ENCODE assay signal across 18 mouse cellular contexts in the genomic region with DNA sequence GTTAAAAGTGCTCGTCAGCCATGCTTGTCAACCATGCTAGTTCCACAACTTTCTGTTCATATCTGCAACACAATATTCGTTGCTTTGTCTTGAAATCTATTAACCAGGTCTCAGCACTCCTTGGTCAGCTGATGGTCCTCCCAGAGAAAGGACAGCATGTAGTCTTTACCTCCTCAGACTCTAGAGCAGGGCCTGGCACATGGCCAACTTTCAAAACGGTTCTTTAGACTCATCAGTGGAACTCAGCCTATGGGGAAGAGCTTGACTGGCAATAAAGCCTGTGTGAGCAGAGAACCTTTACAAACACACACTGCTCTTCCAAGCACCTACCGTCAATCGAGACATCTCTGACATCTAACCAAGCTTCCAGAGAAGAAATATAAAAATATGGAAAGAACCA. TPM values are rescaled to one million over a fixed set of nuclear protein-coding genes. Genes with fewer than 3 reads are reported as not detected.
DNase-seq lines count a peak whose midpoint lies in the region; ATAC-seq and TF ChIP-seq lines count a peak whose summit lies in the region.
"Had no signal": no experiment of that assay in that cellular context is flagged by ENCODE, and none has a peak within 500 bp of the region (broad histone marks: within the 10 kb centered on the region; RNA-seq: fewer than 3 reads in every experiment).

No protein-coding gene starts in this region.

- no peak overlapping the region for H3K4me2 ChIP-seq in liver, postnatal 0 days (ENCODE audit: low read depth, low read length)
- no peak overlapping the region for H3K4me2 ChIP-seq in liver, embryonic 12.5 days
- H3K4me2 ChIP-seq: embryonic facial prominence, embryonic 12.5 days; heart, embryonic 13.5 days; hindbrain, embryonic 12.5 days; limb, embryonic 12.5 days; lung, embryonic 15.5 days had no signal

- peaks cover 11% of the 10 kb centered on the region; the same call in 1 of the 2 replicates for H3K4me1 ChIP-seq in liver, postnatal 0 days (ENCODE audit: insufficient read depth)
- H3K4me1 ChIP-seq in liver, embryonic 12.5 days, result peaks cover 17% of the 10 kb centered on the region

- no peaks in the 10 kb centered on the region for H3K27me3 ChIP-seq in liver, postnatal 0 days (ENCODE audit: insufficient read depth, low read length)
- no peaks in the 10 kb centered on the region for H3K27me3 ChIP-seq in liver, embryonic 12.5 days (replicated peaks)
- H3K27me3 ChIP-seq: embryonic facial prominence, embryonic 12.5 days; heart, embryonic 13.5 days; hindbrain, embryonic 12.5 days; limb, embryonic 12.5 days; lung, embryonic 15.5 days had no signal

- no peak for ATAC-seq in liver, postnatal 0 days
- no peak for ATAC-seq in liver, embryonic 12.5 days
- ATAC-seq: intestine, postnatal 0 days had no signal

- DNase-seq in adrenal gland, postnatal 14 days, result peak; percentile 26
- DNase-seq in adrenal gland, adult 2 months, result no peak
- DNase-seq in heart, adult 18-20 months, result peak; percentile 9 to 26
- no peak for DNase-seq in heart, adult 9 months (ENCODE audit: low spot score in 2 of 2)
- DNase-seq in liver, postnatal 0 days, result peak; percentile 27
- DNase-seq in A20 (ENCODE audit: low read depth, low spot score), result peak; percentile 31
- no peak for DNase-seq in thymus, postnatal 10 days (ENCODE audit: low spot score in 2 of 2)
- DNase-seq: thymus, adult 18-20 months had no signal

- TF ChIP-seq EP300 in liver, postnatal 0 days (IDR thresholded peaks at IDR 0.05; ENCODE audit: low read depth), result no peak

- H3K36me3 ChIP-seq in liver, postnatal 0 days (replicated peaks; ENCODE audit: insufficient read depth, low read length), result no peaks in the 10 kb centered on the region
- no peaks in the 10 kb centered on the region for H3K36me3 ChIP-seq in liver, embryonic 12.5 days
- H3K36me3 ChIP-seq: embryonic facial prominence, embryonic 12.5 days; forebrain, embryonic 10.5 days; hindbrain, embryonic 12.5 days; limb, embryonic 12.5 days; lung, embryonic 15.5 days had no signal

- no peak overlapping the region for H3K9ac ChIP-seq in liver, postnatal 0 days (replicated peaks)
- H3K9ac ChIP-seq in liver, embryonic 12.5 days, result no peak overlapping the region
- H3K9ac ChIP-seq: embryonic facial prominence, embryonic 12.5 days; heart, embryonic 13.5 days; hindbrain, embryonic 12.5 days; limb, embryonic 12.5 days; lung, embryonic 15.5 days had no signal

- WGBS in liver, postnatal 0 days (ENCODE audit: insufficient replicate concordance), result 66% methylated on average over 5 of the region's 5 CpGs
- WGBS in liver, embryonic 12.5 days (ENCODE audit: insufficient replicate concordance), result 72% methylated on average over 5 of the region's 5 CpGs

- H3K9me3 ChIP-seq in liver, postnatal 0 days (ENCODE audit: low read length), result no peaks in the 10 kb centered on the region
- H3K9me3 ChIP-seq in liver, embryonic 12.5 days (replicated peaks), result no peaks in the 10 kb centered on the region
- H3K9me3 ChIP-seq: embryonic facial prominence, embryonic 12.5 days; forebrain, embryonic 10.5 days; heart, embryonic 13.5 days; hindbrain, embryonic 12.5 days; limb, embryonic 12.5 days; lung, embryonic 15.5 days had no signal

- H3K4me3 ChIP-seq in liver, postnatal 0 days (ENCODE audit: low read depth, low read length), result no peak overlapping the region
- no peak overlapping the region for H3K4me3 ChIP-seq in liver, embryonic 12.5 days
- H3K4me3 ChIP-seq: embryonic facial prominence, embryonic 12.5 days; forebrain, embryonic 10.5 days; heart, embryonic 13.5 days; hindbrain, embryonic 12.5 days; limb, embryonic 12.5 days; lung, embryonic 15.5 days had no signal

- no peak overlapping the region for H3K27ac ChIP-seq in liver, postnatal 0 days (ENCODE audit: low read depth)
- H3K27ac ChIP-seq in liver, embryonic 12.5 days, result no peak overlapping the region
- H3K27ac ChIP-seq: embryonic facial prominence, embryonic 12.5 days; forebrain, embryonic 10.5 days; heart, embryonic 13.5 days; hindbrain, embryonic 12.5 days; limb, embryonic 12.5 days; lung, embryonic 15.5 days had no signal

- TF ChIP-seq CTCF in liver, postnatal 0 days (IDR thresholded peaks at IDR 0.05; ENCODE audit: low read depth), result no peak

RNA-seq across cellular contexts. Expression of gene Mmaa, which starts 5.1 kb away (rescaled TPM):
- 28.8 and 36.6 TPM in 2 replicates for total RNA-seq in adrenal gland, postnatal 14 days (2021)
- 10 to 100 TPM; 31.8 to 42.5 TPM for total RNA-seq in adrenal gland, adult 2 months (2021)
- polyA plus RNA-seq in adrenal gland, adult 2 months (2012; rRNA removed), result 2.8 and 3.2 TPM in 2 replicates
- total RNA-seq in heart, adult 18-20 months (2021), result 10 to 100 TPM; 39.9 to 44.5 TPM
- 6.3 and 7.2 TPM in 2 replicates for polyA plus RNA-seq in liver, postnatal 0 days (2015; fragmentation: Nextera tagmentation; extraction: Ambion mirVana)
- polyA plus RNA-seq in liver, embryonic 12.5 days (2016; fragmentation: Nextera tagmentation; extraction: Ambion mirVana), result 5.4 and 5.9 TPM in 2 replicates

RNA-seq across cellular contexts. Expression of gene 1700011L22Rik, which starts 41.2 kb away (rescaled TPM):
- not detected in 2 replicates for total RNA-seq in adrenal gland, postnatal 14 days (2021)
- total RNA-seq in adrenal gland, adult 2 months (2021), result not detected
- polyA plus RNA-seq in adrenal gland, adult 2 months (2012; rRNA removed), result not detected in 2 replicates
- not detected for total RNA-seq in heart, adult 18-20 months (2021)
- polyA plus RNA-seq in liver, postnatal 0 days (2015; fragmentation: Nextera tagmentation; extraction: Ambion mirVana), result not detected in 2 replicates
- polyA plus RNA-seq in liver, embryonic 12.5 days (2016; fragmentation: Nextera tagmentation; extraction: Ambion mirVana), result not detected in 2 replicates
- total RNA-seq: ES-E14; layer of hippocampus, postnatal 25 days had no signal
- polyA plus RNA-seq: embryonic facial prominence, embryonic 12.5 days; forebrain, embryonic 10.5 days; heart, embryonic 13.5 days; hindbrain, embryonic 12.5 days; intestine, postnatal 0 days; limb, embryonic 12.5 days; lung, embryonic 15.5 days had no signal

Comparison
In these comparisons a context has a peak if more than half of its experiments do, and no peak if none do; other contexts are left out.
1. DNase-seq: peak in adrenal gland, postnatal 14 days (single experiment), heart, adult 18-20 months (2 of 2), liver, postnatal 0 days (single experiment) and A20 (single experiment); none in adrenal gland, adult 2 months (single experiment), heart, adult 9 months (0 of 2) and thymus, postnatal 10 days (0 of 2).